Mouse (Mus musculus) liver, embryonic 16.5 days (tissue): Measurements from ENCODE around the gene Ctsa. TPM values are rescaled to one million over a fixed set of nuclear protein-coding genes. Genes with fewer than 3 reads are reported as not detected.
"Not testable (repeated sequence)": the region's sequence is repeated elsewhere in the genome, so short reads cannot be mapped to it uniquely, and the experiment has no call there.

Experiments used
- ATAC-seq: fragments of 200-750 bp; cut with Nextera tagmentation; 2 replicates; pipeline ENCODE4 v1.8.0; 2017; ENCODE audit warnings: low read depth, mild to moderate bottlenecking, moderate number of reproducible peaks, moderate library complexity
- H3K27ac ChIP-seq: fragments of 300-500 bp; sonication (generic); 2 replicates; pipeline ENCODE4 v1.5.1; 2014; ENCODE audit warnings: mild to moderate bottlenecking, low read length
- H3K27me3 ChIP-seq: fragments of 300-500 bp; sonication (generic); 2 replicates; pipeline ENCODE4 v1.6.1; 2014; ENCODE audit warnings: low read depth, low read length, mixed read lengths; ENCODE audit not compliant: control insufficient read depth, insufficient read depth
- H3K36me3 ChIP-seq: fragments of 300-500 bp; sonication (generic); 2 replicates; pipeline ENCODE4 v1.6.1; 2014; ENCODE audit warnings: mild to moderate bottlenecking; ENCODE audit not compliant: control insufficient read depth, insufficient read depth
- H3K4me1 ChIP-seq: fragments of 300-500 bp; sonication (generic); 2 replicates; pipeline ENCODE4 v1.6.1; 2014; ENCODE audit warnings: low read depth, low read length, mixed read lengths; ENCODE audit not compliant: control insufficient read depth
- H3K4me2 ChIP-seq: fragments of 300-500 bp; sonication (generic); 2 replicates; pipeline ENCODE4 v1.6.1; 2014; ENCODE audit warnings: low read depth, low read length, mixed read lengths
- H3K4me3 ChIP-seq: fragments of 300-500 bp; sonication (generic); 2 replicates; pipeline ENCODE4 v1.5.1; 2014; ENCODE audit warnings: low read depth, mild to moderate bottlenecking, low read length
- H3K9ac ChIP-seq: fragments of 300-500 bp; sonication (generic); 2 replicates; pipeline ENCODE4 v1.6.1; 2014; ENCODE audit warnings: low read depth, low read length
- H3K9me3 ChIP-seq: fragments of 300-500 bp; sonication (generic); replicated peaks from 2 replicates; pipeline ENCODE4 v1.6.1; 2016; ENCODE audit warnings: low read length; ENCODE audit not compliant: control insufficient read depth
- WGBS: fragments of 180-500 bp; shearing (Covaris S2); extraction: QIAGEN DNeasy Blood & Tissue Kit; methylation state at CpG from one replicate; pipeline ENCODE4 v1.1.7; 2014; ENCODE audit not compliant: insufficient replicate concordance; 5-methylcytosine and 5-hydroxymethylcytosine counted together
- polyA plus RNA-seq: library from polyadenylated mRNA; unstranded; fragments of >200 nt; fragmentation: Nextera tagmentation; extraction: Ambion mirVana; gene quantifications from 2 replicates; pipeline ENCODE4 v1.2.1, GENCODE M21; 2015

Ctsa gene
- polyA plus RNA-seq, 1 experiment from 2014 or later: 92.5 TPM

GRCm38 (mm10) chr2:164790451-164790850, 42.2 kb upstream of the Ctsa start:
- H3K4me1 ChIP-seq: peaks cover 28% of the 10 kb centered on the region
- peaks cover 23% of the 10 kb centered on the region for H3K36me3 ChIP-seq
- WGBS: 78% methylated on average over 4 of the region's 4 CpGs

GRCm38 (mm10) chr2:164791841-164792261, 40.8 kb upstream of the Ctsa start:
- Histone ChIP-seq H3K36me3 (peaks cover 27% of the 10 kb centered on the region), H3K4me1 (peaks cover 19% of the 10 kb centered on the region), H3K9ac (no peak overlapping the region), H3K4me3 (no peak overlapping the region), H3K4me2 (no peak overlapping the region), H3K27ac (no peak overlapping the region; the same call in 1 of the 2 replicates), H3K9me3 (no peaks in the 10 kb centered on the region), H3K27me3 (no peaks in the 10 kb centered on the region)
- ATAC-seq: no peak
- 89% methylated on average over 18 of the region's 18 CpGs for WGBS

More at GRCm38 (mm10) chr2:164790451-164790850, 42.2 kb upstream of the Ctsa start:
- H3K27ac ChIP-seq: no peak overlapping the region
- no peaks in the 10 kb centered on the region for H3K9me3 ChIP-seq
- H3K4me3 ChIP-seq: no peak overlapping the region
- no peak for ATAC-seq
- no peak overlapping the region for H3K9ac ChIP-seq
- H3K27me3 ChIP-seq: no peaks in the 10 kb centered on the region
- H3K4me2 ChIP-seq: no peak overlapping the region

GRCm38 (mm10) chr2:164792400-164793190, 40.1 kb upstream of the Ctsa start:
- 87% methylated on average over 12 of the region's 12 CpGs for WGBS
- H3K9ac ChIP-seq: no peak overlapping the region
- peaks cover 19% of the 10 kb centered on the region for H3K4me1 ChIP-seq
- H3K27ac ChIP-seq: no peak overlapping the region; the same call in 1 of the 2 replicates
- no peak overlapping the region for H3K4me3 ChIP-seq
- no peak for ATAC-seq
- peaks cover 30% of the 10 kb centered on the region for H3K36me3 ChIP-seq
- H3K27me3 ChIP-seq: no peaks in the 10 kb centered on the region
- no peaks in the 10 kb centered on the region for H3K9me3 ChIP-seq
- no peak overlapping the region for H3K4me2 ChIP-seq

- no peaks in the 10 kb centered on the region for H3K27me3 ChIP-seq
- H3K4me3 ChIP-seq: no peak overlapping the region
- no peak overlapping the region for H3K27ac ChIP-seq
- WGBS: 85% methylated on average over 3 of the region's 3 CpGs
- no peak overlapping the region for H3K9ac ChIP-seq
- no peak overlapping the region for H3K4me2 ChIP-seq
- peaks cover 34% of the 10 kb centered on the region for H3K36me3 ChIP-seq
- no peaks in the 10 kb centered on the region for H3K9me3 ChIP-seq
- ATAC-seq: peak; percentile 35; the same call in 1 of the 2 replicates
- peaks cover 14% of the 10 kb centered on the region for H3K4me1 ChIP-seq
These were observed 39.4 kb upstream of the Ctsa start for GRCm38 (mm10) chr2:164793236-164793635.

GRCm38 (mm10) chr2:164793772-164794171, 38.9 kb upstream of the Ctsa start:
- no peak for ATAC-seq
- Histone ChIP-seq H3K27ac (no peak overlapping the region), H3K9ac (no peak overlapping the region), H3K9me3 (no peaks in the 10 kb centered on the region), H3K27me3 (no peaks in the 10 kb centered on the region), H3K36me3 (peaks cover 34% of the 10 kb centered on the region), H3K4me3 (no peak overlapping the region), H3K4me1 (peaks cover 8% of the 10 kb centered on the region), H3K4me2 (no peak overlapping the region)
- WGBS: 78% methylated on average over 2 of the region's 2 CpGs

- Histone ChIP-seq H3K9me3 (no peaks in the 10 kb centered on the region), H3K4me1 (peaks cover 5% of the 10 kb centered on the region), H3K36me3 (peaks cover 38% of the 10 kb centered on the region), H3K4me2 (no peak overlapping the region), H3K4me3 (no peak overlapping the region), H3K27me3 (no peaks in the 10 kb centered on the region), H3K27ac (no peak overlapping the region), H3K9ac (no peak overlapping the region)
- WGBS: 26% methylated on average over 5 of the region's 5 CpGs
- ATAC-seq: peak; percentile 74
These were observed 38.4 kb upstream of the Ctsa start for GRCm38 (mm10) chr2:164794293-164794692.

GRCm38 (mm10) chr2:164795868-164796267, 36.8 kb upstream of the Ctsa start:
- no peak overlapping the region for H3K27ac ChIP-seq
- no peak overlapping the region for H3K4me2 ChIP-seq
- no peaks in the 10 kb centered on the region for H3K9me3 ChIP-seq
- no peak for ATAC-seq
- H3K4me1 ChIP-seq: peaks cover 2% of the 10 kb centered on the region
- 73% methylated on average over 4 of the region's 4 CpGs for WGBS
- H3K9ac ChIP-seq: no peak overlapping the region
- no peak overlapping the region for H3K4me3 ChIP-seq
- peaks cover 37% of the 10 kb centered on the region for H3K36me3 ChIP-seq
- no peaks in the 10 kb centered on the region for H3K27me3 ChIP-seq

GRCm38 (mm10) chr2:164798554-164798953, 34.1 kb upstream of the Ctsa start:
- H3K27me3 ChIP-seq, H3K9me3 ChIP-seq, H3K9ac ChIP-seq, H3K4me3 ChIP-seq, ATAC-seq, H3K4me2 ChIP-seq, H3K27ac ChIP-seq: not testable (repeated sequence)
- 56% methylated on average over 6 of the region's 6 CpGs for WGBS
- Histone ChIP-seq H3K4me1 (peaks cover 12% of the 10 kb centered on the region), H3K36me3 (peaks cover 32% of the 10 kb centered on the region)

- H3K4me2 ChIP-seq: no peak overlapping the region
- H3K27ac ChIP-seq: no peak overlapping the region
- H3K27me3 ChIP-seq: no peaks in the 10 kb centered on the region
- ATAC-seq: no peak
- H3K4me1 ChIP-seq: peaks cover 15% of the 10 kb centered on the region
- H3K36me3 ChIP-seq: peaks cover 26% of the 10 kb centered on the region
- no peaks in the 10 kb centered on the region for H3K9me3 ChIP-seq
- WGBS: 84% methylated on average over 13 of the region's 13 CpGs
- no peak overlapping the region for H3K9ac ChIP-seq
- H3K4me3 ChIP-seq: no peak overlapping the region
These were observed 32.2 kb upstream of the Ctsa start for GRCm38 (mm10) chr2:164800252-164801004.
